Mouse (Mus musculus) limb, embryonic 14.5 days (tissue): ENCODE measurements around the gene Disp2. TPM values are rescaled to one million over a fixed set of nuclear protein-coding genes. Genes with fewer than 3 reads are reported as not detected.
A peak's percentile ranks its signal among the peaks of the same experiment; 100 is the strongest.

ENCODE experiments used
- ATAC-seq: fragments of 200-750 bp; cut with Nextera tagmentation; 2 replicates; pipeline ENCODE4 v1.8.0; 2017; ENCODE audit warnings: low read depth, moderate number of reproducible peaks, moderate TSS enrichment; ENCODE audit not compliant: low FRiP score
- DNase-seq: peaks from one replicate; pipeline ENCODE4 v3.0.0-alpha.2; 2015; ENCODE audit warnings: low spot score
- H3K27ac ChIP-seq: fragments of 300-500 bp; sonication (generic); replicated peaks from 2 replicates; pipeline ENCODE4 v1.5.1; 2014; ENCODE audit warnings: low read depth, mild to moderate bottlenecking, low read length, moderate library complexity, mixed read lengths
- H3K27me3 ChIP-seq: fragments of 300-500 bp; sonication (generic); 2 replicates; pipeline ENCODE4 v1.6.1; 2014; ENCODE audit warnings: low read length, mixed read lengths; ENCODE audit not compliant: control insufficient read depth, insufficient read depth
- H3K36me3 ChIP-seq: fragments of 300-500 bp; sonication (generic); 2 replicates; pipeline ENCODE4 v1.6.1; 2014; ENCODE audit warnings: mild to moderate bottlenecking, low read length, moderate library complexity, mixed read lengths; ENCODE audit not compliant: control insufficient read depth, insufficient read depth
- H3K4me1 ChIP-seq: fragments of 300-500 bp; sonication (generic); 2 replicates; pipeline ENCODE4 v1.6.1; 2014; ENCODE audit warnings: antibody characterized with exemption, low read length, mixed read lengths; ENCODE audit not compliant: control insufficient read depth, insufficient read depth
- H3K4me2 ChIP-seq: fragments of 300-500 bp; sonication (generic); replicated peaks from 2 replicates; pipeline ENCODE4 v1.6.1; 2014; ENCODE audit warnings: low read depth, mild to moderate bottlenecking, low read length, moderate library complexity; ENCODE audit not compliant: severe bottlenecking
- H3K4me3 ChIP-seq: fragments of 300-500 bp; sonication (generic); replicated peaks from 2 replicates; pipeline ENCODE4 v1.5.1; 2014; ENCODE audit warnings: low read length
- H3K9ac ChIP-seq: fragments of 300-500 bp; sonication (generic); 2 replicates; pipeline ENCODE4 v1.6.1; 2014; ENCODE audit warnings: mild to moderate bottlenecking, low read depth, low read length, moderate library complexity; ENCODE audit not compliant: severe bottlenecking
- H3K9me3 ChIP-seq: fragments of 300-500 bp; sonication (generic); 2 replicates; pipeline ENCODE4 v1.6.1; 2016; ENCODE audit warnings: low read length; ENCODE audit not compliant: control insufficient read depth
- POLR2A ChIP-seq: fragments of 200-500 bp; IDR thresholded peaks from 2 replicates; pipeline ENCODE4 v1.8.0; 2012; ENCODE audit warnings: inconsistent platforms, mild to moderate bottlenecking, moderate library complexity, borderline replicate concordance; ENCODE audit not compliant: insufficient read depth, insufficient read length; ENCODE audit errors: extremely low read depth
- WGBS: fragments of 180-500 bp; shearing (Covaris S2); extraction: QIAGEN DNeasy Blood & Tissue Kit; methylation state at CpG from one replicate; pipeline ENCODE4 v1.1.7; 2014; 5-methylcytosine and 5-hydroxymethylcytosine counted together
- polyA plus RNA-seq, 2 experiments: library from polyadenylated mRNA; depleted of rRNA in 1 of 2; stranded (reverse) in 1 of 2; unstranded in 1 of 2; fragments of >200 nt; fragmentation: Nextera tagmentation in 1 of 2; extraction: Ambion mirVana in 1 of 2; gene quantifications; 2 replicates each; pipeline versions ENCODE4 v1.2.1 to v1.2.3; 2012 to 2014

Gene Disp2
- polyA plus RNA-seq, 2 experiments = 0.03 to 0.16 TPM

DNA sequence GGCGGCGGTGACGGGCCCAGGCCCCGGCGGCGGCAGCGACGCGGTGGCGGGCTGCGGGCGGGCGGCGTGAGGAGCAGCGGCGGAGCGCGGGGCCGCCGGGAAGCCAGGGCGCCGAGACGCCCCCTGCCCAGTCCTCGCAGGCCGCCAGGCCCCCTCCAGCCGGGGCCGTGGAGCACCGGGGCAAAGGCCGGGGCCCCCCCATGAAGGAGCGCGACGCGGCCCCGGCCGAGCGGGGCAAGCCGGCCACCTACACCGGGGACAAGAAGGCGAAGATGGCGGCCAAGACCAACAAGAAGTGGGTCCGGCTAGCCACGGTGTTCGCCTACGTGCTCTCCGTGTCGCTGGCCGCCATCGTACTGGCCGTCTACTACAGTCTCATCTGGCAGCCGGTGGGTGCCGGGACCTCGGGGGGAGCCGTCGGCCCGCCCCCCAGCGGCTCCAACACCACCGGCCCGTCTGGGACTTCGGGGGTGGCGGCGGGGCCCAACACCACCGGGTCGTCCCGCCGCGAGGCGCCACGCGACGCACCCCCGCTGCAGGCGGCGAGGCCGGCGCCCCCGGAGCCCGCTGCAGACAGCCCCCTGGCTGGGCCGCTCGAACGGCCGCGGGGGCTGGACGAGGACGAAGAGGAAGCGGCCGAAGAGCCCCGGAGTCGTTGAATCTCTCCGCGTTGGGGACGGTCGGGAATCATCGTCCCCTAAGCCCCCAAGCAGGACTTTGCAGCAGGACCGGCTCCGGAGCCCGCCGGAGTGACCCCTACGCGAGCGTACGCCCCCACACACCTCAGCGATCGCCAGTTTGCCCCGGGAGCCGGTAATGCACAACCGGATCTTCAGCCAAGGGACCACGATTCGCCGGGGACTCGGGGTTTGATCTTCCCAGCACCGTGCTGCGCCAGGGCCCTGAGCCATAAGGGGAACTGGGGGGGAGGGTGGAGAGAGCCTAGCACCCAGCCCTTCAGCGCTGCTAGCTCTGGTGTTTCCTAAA lies 33.3 kb upstream of the Disp2 start:
- under 1% methylated on average over 32 of the region's 113 CpGs for WGBS
- Histone ChIP-seq H3K4me2 (peak overlapping the region; percentile 96), H3K9ac (peak overlapping the region; percentile 82), H3K27me3 (0 out of 2 replicates have a peak, but pooled peaks cover 12% of the 10 kb centered on the region), H3K4me3 (peak overlapping the region; percentile 74), H3K36me3 (no peaks in the 10 kb centered on the region; the same call in 1 of the 2 replicates), H3K4me1 (peaks cover 36% of the 10 kb centered on the region), H3K27ac (no peak overlapping the region; the same call in 1 of the 2 replicates), H3K9me3 (no peaks in the 10 kb centered on the region)
- DNase-seq (no peak), ATAC-seq (peak; percentile 23)
- TF ChIP-seq POLR2A = no peak

DNA sequence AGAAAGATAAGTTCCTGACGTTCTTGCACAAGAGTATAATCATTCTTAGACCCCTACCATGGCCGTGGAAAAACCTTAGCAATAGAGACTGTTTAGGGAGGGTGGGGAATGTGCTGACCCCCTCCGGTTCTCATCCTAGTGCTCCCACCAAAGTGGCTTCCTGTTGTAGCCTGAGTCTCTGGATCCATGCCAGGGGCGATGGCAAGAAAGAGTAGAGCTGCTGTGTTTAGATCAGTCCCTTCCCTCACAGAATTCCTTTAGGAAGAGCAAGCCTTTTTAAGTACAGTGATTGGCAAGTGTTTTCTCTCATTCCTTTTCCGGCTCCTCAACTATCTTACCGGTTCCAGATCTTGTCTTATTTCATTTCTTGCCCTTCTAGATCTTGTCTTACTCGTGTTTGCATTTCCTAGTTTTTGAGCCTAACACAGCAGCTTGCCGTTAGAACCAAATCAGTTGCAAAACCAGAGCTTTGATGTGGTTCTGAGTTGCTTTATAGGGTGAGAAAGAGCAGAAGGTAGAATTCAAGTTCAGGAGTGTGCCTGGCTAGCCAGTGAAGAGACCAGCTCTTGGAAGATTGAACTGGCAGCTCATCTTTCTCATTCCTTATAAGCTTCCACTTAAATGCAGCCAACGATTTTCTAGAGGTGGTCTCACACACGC lies 32.1 kb upstream of the Disp2 start:
- WGBS = 26% methylated on average over 10 of the region's 10 CpGs
- no peak for TF ChIP-seq POLR2A
- Histone ChIP-seq H3K4me3 (peak overlapping the region; percentile 74), H3K9me3 (no peaks in the 10 kb centered on the region), H3K4me2 (peak overlapping the region; percentile 96), H3K36me3 (no peaks in the 10 kb centered on the region; the same call in 1 of the 2 replicates), H3K9ac (no peak overlapping the region), H3K4me1 (peaks cover 40% of the 10 kb centered on the region), H3K27me3 (0 out of 2 replicates have a peak, but pooled peaks cover 12% of the 10 kb centered on the region), H3K27ac (no peak overlapping the region)
- DNase-seq = no peak
- no peak for ATAC-seq

DNA sequence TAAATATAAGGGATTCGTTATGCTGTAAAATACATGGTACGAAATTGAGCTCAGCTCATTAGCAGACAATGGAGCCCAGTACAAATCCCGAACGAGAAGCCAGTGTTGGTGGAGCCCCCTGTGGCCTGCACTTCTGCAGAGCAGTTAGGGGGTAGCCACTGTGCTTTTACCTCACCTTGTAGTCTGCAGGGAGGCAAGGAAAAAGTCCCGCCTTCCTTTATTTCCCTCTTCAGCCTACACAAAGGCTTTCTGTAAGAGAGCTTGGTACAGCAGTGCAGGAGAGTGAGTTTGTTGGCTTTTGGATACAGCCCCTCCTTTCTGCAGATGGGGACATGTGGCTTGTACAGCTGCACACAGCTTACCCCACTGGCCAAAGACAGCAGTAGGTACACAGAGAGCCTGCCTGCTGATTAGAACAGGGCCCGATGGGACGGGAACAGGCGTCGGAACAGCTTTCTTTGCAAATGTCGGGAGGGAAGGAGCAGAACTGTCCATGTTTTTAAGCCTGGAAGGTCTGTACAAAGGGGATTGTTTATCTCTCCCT lies 30.1 kb upstream of the Disp2 start:
- H3K9ac ChIP-seq = no peak overlapping the region
- 0 out of 2 replicates have a peak overlapping the region, but pooled peaks have one; percentile 8 for H3K27ac ChIP-seq
- TF ChIP-seq POLR2A = no peak
- H3K4me3 ChIP-seq = no peak overlapping the region
- no peaks in the 10 kb centered on the region; the same call in 1 of the 2 replicates for H3K36me3 ChIP-seq
- no peak overlapping the region; the same call in 1 of the 2 replicates for H3K4me2 ChIP-seq
- DNase-seq (no peak), ATAC-seq (no peak)
- H3K4me1 ChIP-seq = peaks cover 42% of the 10 kb centered on the region
- H3K27me3 ChIP-seq = 0 out of 2 replicates have a peak, but pooled peaks cover 6% of the 10 kb centered on the region
- H3K9me3 ChIP-seq = no peaks in the 10 kb centered on the region
- WGBS = 52% methylated on average over 10 of the region's 10 CpGs

DNA sequence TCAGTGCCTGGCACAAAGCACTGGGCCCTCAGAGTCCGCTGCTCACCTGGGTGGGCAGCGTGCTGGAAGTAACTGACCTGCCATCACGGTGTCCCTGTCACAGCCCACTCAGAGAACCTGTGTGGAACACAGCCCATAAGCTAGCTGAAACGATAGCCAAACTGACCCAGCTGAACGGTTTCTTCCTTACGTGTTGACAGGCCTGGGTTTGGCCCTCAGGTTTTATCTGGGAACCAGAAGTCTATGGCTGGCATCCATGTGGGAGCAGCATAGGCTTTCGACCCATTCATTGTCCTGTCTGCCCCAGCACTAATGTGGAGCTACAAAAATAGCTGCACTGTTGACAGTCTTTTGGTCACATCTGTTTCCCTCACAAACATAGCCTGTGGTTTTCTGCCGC lies 29.0 kb upstream of the Disp2 start:
- Histone ChIP-seq H3K9ac (no peak overlapping the region), H3K9me3 (no peaks in the 10 kb centered on the region), H3K4me2 (no peak overlapping the region), H3K4me3 (no peak overlapping the region), H3K27me3 (no peaks in the 10 kb centered on the region), H3K36me3 (no peaks in the 10 kb centered on the region; the same call in 1 of the 2 replicates), H3K4me1 (peaks cover 38% of the 10 kb centered on the region), H3K27ac (no peak overlapping the region)
- DNase-seq (no peak), ATAC-seq (no peak)
- TF ChIP-seq POLR2A = no peak
- WGBS = 60% methylated on average over 8 of the region's 8 CpGs
